Mouse (Mus musculus) lung, postnatal 4 days (tissue): ENCODE measurements around the gene Chrne.
"Not testable (repeated sequence)": the region's sequence is repeated elsewhere in the genome, so short reads cannot be mapped to it uniquely, and the experiment has no call there.

Source experiments
- DNase-seq, 2 experiments: peaks; one replicate each; pipeline ENCODE4 v3.0.0; 2021

Gene Chrne

DNA sequence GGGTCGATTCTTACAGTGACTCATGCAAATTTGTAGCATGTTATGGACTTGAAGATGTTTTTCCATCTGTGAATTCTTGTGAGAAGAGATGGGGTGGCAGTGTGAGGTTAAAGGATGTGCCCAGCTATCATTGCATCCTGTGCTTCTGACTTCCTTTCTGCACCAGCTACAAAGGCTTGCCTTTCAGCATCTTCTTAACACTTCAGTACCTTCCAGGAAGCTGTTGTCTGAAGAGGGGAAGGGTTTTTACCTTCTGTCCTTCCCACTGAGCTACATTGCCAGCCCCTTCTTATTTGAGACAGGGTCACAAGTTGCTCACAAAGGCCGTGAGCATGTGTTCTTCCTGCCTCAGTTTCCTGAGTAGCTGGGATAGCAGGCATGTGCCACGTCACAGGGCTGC is 38.1 kb downstream of the Chrne start:
- DNase-seq: no peak

DNA sequence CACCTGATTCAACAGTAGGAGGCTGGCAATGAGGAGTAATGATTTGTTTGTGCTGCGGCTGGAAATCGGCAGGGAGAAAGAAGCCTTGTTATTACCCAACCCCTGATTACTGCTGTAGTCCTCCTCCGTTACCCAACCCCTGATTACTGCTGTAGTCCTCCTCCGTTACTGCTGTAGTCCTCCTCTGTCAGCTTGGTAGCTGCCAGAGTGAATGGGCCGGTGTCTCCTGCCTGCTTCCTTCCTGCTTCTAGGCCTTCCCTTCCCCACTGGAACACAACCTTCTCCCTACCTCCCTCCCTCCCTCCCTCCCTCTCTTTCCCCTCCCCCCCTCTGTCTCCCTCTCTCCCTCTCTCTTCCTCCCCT is 38.7 kb downstream of the Chrne start:
- no peak for DNase-seq

DNA sequence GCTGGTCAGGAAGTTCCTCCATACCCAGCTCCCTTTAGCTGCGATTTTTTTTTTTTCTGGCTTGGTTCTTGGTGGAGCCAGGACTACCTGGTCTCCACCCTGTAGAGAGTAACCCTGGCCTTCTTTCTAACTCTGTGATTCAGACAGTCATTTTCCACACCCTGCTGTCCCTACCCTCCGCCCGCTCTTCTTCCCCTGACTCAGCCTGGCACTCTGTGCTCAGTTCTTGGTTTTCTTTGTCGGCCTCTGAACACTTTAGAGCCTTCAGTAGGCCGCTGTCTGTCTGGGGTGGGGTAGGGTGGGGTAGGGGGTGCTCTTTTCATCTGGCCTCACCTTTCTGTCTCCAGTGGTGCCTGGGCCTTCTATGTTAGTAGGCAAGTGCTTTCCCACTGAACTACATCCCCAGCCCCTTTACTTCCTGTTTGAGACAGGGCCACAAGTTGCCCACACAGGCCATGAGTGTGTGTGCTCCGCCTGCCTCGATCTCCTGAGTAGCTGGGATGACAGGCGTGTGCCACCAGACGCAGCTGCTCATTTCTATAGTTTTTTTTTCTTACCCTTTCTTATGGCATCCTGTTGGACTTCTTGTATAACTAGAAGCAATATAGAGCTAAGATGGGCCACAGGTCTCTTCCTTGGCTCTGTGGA is 39.2 kb downstream of the Chrne start:
- no peak for DNase-seq

DNA sequence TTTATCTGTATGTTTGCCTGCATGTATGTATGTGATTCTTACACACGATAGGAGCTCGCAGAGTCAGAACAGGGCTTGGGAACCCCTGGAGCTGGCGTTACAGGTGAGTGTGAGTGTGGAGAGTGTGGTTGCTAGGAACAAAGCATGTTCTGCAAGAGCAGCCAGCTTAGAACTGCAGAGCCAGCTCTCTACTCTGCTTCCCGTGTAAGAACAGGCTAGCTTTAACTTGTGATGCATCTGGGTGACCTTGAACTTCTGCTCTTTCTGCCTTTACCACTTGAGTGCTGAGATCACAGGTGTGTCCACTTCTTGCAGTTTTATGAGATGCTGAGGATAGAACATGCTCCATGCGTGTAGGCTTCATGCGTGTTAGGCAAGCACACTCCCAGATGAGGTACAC is 40.1 kb downstream of the Chrne start:
- no peak for DNase-seq

DNA sequence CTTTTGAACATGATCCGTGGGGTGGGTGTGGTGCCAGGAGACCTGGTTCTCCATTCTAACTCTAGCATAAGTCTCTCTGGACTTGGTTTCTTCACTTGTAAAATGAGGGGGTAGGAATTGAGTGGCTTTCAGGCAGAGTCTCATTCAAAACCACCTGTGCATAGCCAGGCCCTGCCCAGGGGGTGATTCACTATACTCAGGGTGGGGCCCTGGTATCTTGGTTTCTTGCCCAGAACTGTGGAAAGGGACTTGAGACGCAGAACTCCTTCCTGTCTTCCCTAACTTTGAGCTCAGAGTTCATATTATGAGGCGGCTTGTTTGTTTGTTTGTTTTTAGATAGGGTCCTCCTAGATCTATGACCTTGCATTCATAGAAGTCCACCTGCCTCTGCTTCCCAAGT is 41.8 kb downstream of the Chrne start:
- no peak for DNase-seq

DNA sequence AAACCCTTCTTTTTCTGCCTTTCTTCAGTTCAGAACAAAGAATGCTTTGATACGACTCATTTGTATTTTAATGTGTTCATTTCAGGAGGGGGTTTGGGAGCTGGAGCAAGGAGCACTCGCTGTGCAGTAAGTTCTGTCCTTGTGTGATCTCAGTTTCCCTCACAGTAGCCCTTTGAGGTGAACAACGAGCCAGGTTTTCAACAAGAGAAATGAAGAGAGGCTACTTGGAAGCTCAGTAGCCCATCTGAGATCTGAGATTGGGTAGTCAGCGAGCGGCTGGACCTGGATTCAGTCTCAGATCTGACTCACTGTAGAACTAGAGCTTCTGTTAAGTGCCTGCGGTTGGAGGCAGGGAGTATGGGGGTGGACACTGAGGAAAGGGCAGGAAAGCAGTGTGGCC is 45.1 kb downstream of the Chrne start:
- DNase-seq: no peak

DNA sequence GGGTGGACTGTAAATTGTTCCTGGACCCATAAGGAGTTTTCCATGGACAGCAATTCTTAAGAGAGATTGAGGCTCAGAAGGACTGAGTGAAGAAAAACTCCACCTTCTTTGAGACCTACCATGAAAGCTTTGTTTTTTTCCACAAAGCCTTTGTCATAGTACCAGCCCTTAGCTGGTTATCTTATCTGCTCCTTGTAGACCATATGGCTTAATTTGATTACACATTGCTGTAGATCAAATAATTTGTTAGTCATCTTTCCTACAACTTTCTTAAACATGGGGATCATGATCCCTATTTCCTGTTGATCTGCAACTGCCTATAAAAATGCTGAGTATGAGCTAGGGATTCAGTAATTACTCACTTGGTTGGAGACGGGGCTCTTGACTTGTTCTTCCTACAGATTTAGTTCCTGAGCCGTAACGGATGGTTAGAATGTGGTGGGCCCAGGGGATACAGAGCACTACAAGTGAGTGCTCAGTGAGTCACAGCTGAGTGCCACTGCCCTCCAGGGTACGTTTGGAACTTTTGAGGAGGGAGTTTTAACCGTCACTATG is 46.6 kb downstream of the Chrne start:
- DNase-seq: no peak

DNA sequence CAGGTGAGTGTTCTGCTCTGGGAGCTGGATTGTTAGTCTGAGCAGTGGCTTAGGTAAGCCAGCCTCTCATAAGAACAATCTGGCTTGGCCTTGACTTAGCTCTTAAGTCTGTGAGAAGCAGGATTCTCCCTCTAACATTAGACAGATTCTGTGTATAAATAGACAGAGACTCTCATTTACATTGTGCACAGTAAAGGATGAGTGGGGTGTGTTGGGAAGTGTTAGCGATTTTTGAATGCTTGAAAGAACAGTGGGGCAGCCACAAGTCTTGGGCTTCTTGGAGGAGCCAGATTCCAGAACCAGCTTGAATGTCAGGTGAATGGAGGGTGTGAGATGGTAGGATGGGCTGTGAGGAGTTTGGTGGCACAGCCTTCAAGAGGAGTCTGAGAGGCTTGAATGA is 47.4 kb downstream of the Chrne start:
- DNase-seq: no peak

DNA sequence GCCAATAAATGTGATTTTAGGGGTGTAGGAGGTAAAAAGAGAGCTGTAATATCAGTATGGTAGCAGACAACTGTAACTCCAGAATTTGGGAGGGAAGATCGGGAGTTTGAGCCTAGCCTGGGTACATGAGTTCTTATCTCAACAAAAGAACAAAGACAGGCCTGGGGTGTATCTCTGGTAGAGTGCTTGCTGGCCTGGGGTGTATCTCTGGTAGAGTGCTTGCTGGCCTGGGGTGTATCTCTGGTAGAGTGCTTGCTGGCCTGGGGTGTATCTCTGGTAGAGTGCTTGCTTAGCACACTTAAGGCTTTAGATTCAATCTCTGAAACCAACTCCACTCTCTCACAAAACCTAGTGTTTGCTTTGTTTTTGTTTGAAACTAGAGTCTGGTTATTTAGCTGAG is 48.4 kb downstream of the Chrne start:
- not testable (repeated sequence) for DNase-seq

DNA sequence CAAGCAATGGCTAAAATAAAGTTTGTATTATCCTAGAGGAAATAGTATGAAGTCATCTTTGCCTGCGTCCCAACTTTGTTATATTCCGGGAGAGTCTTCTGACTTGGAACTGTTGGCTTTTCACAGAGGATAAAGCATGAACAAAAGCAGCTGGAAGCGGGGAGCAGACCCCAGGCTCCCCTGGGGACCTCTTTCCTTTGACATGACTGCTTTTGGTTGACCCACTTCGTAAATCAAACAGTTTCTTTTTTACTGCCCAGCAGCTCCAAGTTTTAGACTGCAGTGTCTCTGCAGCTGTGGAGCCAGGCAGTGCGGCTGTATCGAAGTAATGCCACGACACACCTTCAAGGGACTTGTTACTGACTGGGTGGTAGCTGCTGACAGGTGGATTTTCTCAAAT is 52.4 kb downstream of the Chrne start:
- no peak for DNase-seq
